Mouse (Mus musculus) frontal cortex, adult (tissue): Measurements from ENCODE around the gene Abo.
"Not testable (repeated sequence)": the region's sequence is repeated elsewhere in the genome, so short reads cannot be mapped to it uniquely, and the experiment has no call there.

ENCODE experiments used
- ATAC-seq: cut with Nextera tagmentation; 2 replicates; pipeline ENCODE4 v1.9.2; 2017; ENCODE audit warnings: mild to moderate bottlenecking, moderate library complexity, mixed read lengths; ENCODE audit not compliant: low TSS enrichment

The Abo gene

GRCm38 (mm10) chr2:26864879-26865278, at the start of gene Abo:
Abo (minus strand) TSS chr2:26864979.
- ATAC-seq, result no peak

DNA sequence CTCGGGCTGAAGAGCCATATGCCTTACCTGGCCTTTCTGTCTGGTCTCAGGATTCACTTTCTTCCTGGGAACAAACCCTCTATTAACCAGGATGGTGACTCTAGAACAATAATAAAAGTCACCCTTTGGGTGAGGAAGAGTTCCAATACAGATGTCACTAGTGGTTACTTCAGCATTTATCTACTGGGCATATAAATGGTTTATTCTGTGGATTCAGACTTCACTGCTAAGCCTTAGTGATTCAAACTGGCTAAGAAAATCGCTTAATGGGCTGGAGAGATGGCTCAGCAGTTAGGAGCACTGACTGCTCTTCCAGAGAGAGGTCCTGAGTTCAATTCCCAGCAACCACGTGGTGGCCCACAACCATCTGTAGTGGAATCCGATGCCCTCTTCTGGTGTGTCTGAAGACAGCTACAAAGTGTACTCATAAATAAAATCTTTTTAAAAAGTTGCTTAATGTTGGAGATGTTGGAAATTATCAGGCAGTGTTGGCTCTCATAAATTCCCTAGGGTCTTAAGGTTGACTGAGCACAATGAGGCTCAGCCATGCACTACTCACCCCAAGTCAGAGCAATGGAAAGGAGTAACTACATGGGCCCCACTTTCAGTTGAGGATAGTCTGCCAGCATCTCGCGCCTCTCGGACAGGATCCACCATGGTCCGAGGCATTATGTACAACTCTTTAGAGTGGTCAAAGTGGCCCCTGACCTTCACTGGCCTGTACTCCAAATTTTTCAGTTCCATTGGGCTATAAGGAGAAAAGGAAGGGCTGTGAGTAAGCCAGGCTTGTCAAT, 49.6 kb upstream of the Abo start:
- no peak for ATAC-seq

DNA sequence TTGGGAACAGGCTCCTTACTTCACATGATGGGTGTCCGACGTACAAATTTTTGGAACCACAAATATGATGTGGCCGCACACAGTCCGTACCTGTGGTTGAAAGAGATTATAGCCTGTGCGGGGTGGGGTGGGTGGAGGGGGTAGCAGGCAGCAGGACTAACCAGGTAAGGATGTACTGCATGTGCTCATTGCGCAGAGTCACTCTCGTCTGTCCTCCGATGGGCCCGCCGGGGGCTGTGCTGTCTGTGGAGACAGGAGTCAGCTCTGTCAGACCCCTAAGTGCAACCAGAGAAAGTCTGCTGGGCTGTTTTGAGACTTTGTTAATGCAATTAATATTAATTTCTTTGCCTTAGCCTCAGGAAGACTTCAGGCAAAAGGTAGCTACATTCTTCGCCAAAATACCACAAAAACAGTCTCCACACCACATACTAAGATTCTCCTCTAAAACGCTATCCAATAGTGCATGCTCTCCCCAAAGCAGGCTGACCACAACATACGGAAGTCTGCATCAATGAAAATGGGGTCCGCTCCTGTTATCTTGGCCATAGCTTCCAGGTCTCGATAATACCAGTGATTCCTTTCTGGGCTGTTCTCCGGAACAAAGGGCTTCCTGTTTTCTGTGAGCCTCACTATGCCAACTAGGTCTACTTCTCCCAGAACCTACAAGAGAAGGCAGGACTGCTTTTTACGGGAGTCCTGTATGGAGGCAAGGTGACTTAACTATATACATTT, 48.8 kb upstream of the Abo start:
- no peak for ATAC-seq

DNA sequence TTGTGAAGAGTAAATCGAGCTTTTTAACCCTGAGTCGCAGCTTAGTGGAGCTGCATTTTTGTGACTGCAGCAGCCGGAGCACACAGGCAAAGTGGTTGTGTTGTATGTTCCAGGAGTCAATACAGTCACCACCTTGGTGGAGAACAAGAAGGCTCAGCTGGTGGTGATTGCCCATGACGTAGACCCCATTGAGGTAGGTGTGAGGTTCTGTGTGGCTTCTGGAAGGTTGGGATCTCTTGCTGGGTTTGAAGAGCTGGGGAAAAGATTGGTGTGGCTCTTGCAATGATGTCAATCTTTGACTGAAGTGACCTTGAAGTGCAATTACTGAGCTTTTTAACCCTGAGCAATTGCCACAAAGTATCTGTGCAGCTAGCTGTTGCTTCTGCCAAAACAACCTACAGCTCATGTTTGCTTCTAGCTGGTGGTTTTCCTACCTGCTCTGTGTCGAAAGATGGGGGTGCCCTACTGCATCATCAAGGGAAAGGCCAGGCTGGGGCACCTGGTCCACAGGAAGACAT, 47.5 kb upstream of the Abo start:
- no peak for ATAC-seq

- 0 out of 2 replicates have a peak, but pooled peaks have one; percentile 13 for ATAC-seq
Measured at GRCm38 (mm10) chr2:26910994-26911765, 46.4 kb upstream of the Abo start.

GRCm38 (mm10) chr2:26910124-26910993, 45.6 kb upstream of the Abo start, which contains the start of the genes Med22 and Rpl7a:
Med22 (minus strand) TSS chr2:26910677.
Rpl7a (plus strand) TSS chr2:26910764.
- peak; percentile 88 for ATAC-seq

- ATAC-seq, result no peak
Measured at GRCm38 (mm10) chr2:26909387-26909784, 44.6 kb upstream of the Abo start.

GRCm38 (mm10) chr2:26908710-26909386, 44.1 kb upstream of the Abo start:
- no peak for ATAC-seq

DNA sequence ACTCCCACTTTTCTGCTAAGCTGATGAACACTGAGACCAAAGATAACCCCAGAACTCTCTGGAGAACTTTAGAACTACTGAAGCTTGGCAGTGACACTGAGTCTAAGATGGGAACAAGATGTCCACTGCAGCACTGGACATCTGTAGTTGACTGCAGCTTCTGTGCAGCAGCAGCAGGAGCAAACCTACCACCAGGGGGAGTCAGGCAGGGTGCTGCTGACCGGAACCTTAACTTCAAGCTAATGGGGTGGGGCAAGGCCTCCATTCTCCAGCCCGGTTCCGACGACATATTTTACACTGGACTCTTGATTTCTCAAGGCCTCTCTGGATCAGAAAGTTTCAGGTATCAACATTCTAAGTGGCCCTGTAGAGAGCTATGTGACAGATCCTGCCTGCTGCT, 42.3 kb upstream of the Abo start:
- ATAC-seq, result no peak

DNA sequence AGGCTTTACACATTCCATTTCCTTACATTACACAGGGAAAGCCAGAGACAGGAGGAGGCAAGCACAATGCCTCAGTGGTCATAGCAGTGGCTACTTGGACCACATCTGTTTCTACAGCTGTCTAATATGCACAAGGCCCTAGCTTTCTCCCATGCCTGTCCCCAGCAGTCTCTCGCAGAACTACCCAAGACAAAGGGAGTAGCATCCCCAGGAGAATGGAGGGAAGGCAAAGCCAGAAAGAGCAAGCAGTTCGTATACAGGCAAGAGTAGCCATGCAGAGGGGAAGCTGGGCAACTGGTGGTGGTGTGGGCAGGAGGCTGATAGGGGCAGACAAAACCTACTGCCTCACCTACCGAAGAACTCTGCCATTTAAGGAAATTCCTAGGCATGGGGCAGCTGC, 41.7 kb upstream of the Abo start:
- ATAC-seq, result no peak

GRCm38 (mm10) chr2:26905936-26906335, 41.2 kb upstream of the Abo start:
- ATAC-seq, result no peak

- ATAC-seq, result no peak
Measured at GRCm38 (mm10) chr2:26903311-26903710, 38.5 kb upstream of the Abo start.

- peak; percentile 99 for ATAC-seq
Measured at GRCm38 (mm10) chr2:26902467-26903220, 37.9 kb upstream of the Abo start, which contains the start of gene Surf6. Surf6 (minus strand) TSS chr2:26902879.

DNA sequence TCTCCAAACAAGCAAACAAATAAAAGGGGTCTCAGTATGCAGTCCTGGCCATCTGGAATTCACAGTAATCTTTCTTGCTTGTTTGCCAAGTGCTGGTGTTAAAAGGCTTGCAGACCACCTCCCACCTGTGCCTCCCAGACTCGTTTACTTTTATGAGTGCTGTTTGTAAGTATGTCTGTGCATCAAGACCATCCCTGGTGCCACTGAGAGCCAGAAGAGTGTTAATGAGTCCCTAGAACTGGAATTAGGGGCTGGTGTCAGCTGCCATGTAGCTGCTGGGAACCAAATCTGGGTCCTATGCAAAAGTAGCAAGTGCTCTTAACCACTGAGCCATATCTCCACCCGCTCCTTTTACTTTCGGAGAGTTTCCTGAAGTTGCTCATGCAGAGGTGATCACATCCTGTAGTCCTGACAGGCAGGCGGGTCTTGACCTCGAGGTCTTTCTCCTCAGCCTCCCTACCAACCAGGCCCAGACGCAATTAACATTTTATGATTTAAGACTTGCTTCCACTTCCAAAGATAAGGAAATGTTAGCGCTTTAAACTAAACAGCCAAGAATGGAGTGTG, 37.1 kb upstream of the Abo start:
- no peak for ATAC-seq

GRCm38 (mm10) chr2:26900731-26901130, 36.0 kb upstream of the Abo start:
- ATAC-seq, result no peak

- ATAC-seq, result no peak
Measured at GRCm38 (mm10) chr2:26895898-26896297, 31.1 kb upstream of the Abo start.

- not testable (repeated sequence) for ATAC-seq
Measured at GRCm38 (mm10) chr2:26886170-26886569, 21.4 kb upstream of the Abo start.

DNA sequence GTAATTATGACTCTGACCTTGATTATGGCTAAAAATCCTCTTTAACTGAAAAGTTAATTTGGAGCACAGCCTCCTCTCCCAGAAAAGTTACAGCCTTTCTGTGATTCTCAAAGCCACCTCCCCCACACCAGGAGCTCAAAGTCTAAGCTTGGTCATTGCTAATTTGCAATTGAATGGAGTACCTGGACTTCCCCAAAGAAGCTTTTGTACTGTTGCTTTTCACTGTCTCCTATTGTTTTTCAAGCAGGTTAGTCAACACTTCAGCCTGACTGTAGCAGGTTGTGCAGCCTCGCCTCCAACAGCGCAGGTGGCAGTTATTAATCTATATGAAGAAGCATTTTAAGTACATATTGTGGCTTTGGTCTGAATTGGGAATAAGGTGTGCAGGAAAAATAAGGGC, 20.8 kb upstream of the Abo start:
- ATAC-seq, result not testable (repeated sequence)

DNA sequence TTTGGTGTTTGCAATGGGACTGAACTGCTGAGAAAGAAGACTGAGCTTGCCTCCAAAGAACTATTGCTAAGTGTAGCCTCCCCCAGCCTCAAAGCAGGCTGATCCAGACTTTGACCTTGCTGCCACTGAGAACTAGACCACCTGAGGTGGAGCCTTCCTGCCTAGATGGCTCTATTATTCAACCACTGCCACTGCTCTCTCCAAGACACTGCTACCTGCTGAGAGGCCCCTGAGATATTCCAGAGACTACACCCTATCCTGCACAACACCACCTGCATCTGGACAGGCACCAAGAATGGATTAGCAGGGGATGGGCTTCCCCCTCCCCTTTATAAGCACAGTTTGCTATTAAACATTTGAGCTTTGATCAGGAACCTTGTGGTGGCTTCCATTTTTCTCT, 13.8 kb upstream of the Abo start:
- no peak for ATAC-seq
